Mouse (Mus musculus): ENCODE data around the gene Ppp4r1.

- TF ChIP-seq CTCF (IDR thresholded peaks at IDR 0.05; ENCODE audit: insufficient read depth, low read length): no peak
- TF ChIP-seq POLR2A (IDR thresholded peaks at IDR 0.05; ENCODE audit: borderline replicate concordance, extremely low read depth, low read depth, low read length): no peak
Measured at GRCm38 (mm10) chr17:65732666-65733065, 49.7 kb upstream of the Ppp4r1 start.

Measured in lung, adult 2 months (tissue).